Comparison of ENCODE assay signal across 9 mouse cellular contexts in the genomic region with DNA sequence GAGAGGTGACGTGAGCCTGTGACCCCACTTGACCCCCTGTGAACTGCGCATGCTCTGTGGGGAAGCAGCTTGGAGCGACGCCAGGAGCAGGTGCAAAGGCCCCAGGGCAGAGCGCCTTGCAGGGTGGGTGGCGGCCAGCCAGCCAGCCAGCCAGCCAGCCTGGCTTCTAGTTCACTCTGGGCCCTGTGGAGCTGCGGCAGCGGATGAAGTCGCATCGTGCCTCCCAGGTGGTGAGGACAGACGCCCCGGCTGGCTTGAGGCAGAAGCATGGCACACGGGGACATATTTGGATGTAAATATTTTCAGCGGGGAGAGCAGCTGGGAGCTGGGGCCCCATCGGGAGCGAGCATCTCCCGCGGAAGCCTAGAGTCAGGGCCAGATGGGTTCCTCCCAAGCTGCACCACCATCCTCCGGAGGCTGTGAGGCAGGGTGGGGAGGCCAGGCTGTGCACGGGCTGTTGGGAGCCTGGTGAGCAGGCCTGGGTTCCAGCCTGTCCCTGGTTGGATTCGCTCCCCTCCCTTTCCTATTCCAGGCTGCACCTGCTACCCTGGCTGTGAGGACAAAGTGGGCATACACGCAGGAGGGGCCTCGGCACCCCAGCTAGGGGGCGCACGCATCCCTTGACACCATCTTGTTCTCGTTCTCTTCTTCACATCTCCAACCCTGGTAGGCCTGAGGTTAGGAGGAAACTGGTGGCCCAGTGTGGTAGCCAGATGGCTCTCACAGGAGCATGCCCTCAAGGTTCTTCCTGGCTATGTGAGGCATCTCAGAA. TPM values are rescaled to one million over a fixed set of nuclear protein-coding genes. Genes with fewer than 3 reads are reported as not detected.
DNase-seq lines count a peak whose midpoint lies in the region; ATAC-seq lines count a peak whose summit lies in the region.
"Had no signal": no experiment of that assay in that cellular context is flagged by ENCODE, and none has a peak within 500 bp of the region (broad histone marks: within the 10 kb centered on the region; RNA-seq: fewer than 3 reads in every experiment).

No protein-coding gene starts in this region.

- no peak for DNase-seq in heart, embryonic 10.5 days (ENCODE audit: low spot score)
- DNase-seq in heart, adult 18-20 months, result no peak
- DNase-seq in brain, adult 2 months (ENCODE audit: low read depth, low spot score), result peak; percentile 77
- peak; percentile 47 for DNase-seq in mesoderm, embryonic 11.5 days (ENCODE audit: low read depth, low spot score)
- DNase-seq in thymus, postnatal 0 days (ENCODE audit: low spot score), result peak; percentile 79
- no peak for DNase-seq in kidney, postnatal 4 days
- no peak for DNase-seq in urinary bladder, postnatal 10 days (ENCODE audit: low spot score)

- H3K4me3 ChIP-seq in heart, embryonic 10.5 days, result no peak overlapping the region
- no peak overlapping the region for H3K4me3 ChIP-seq in forebrain, embryonic 16.5 days (replicated peaks; ENCODE audit: low read length)
- H3K4me3 ChIP-seq: lung, embryonic 15.5 days had no signal

- no peaks in the 10 kb centered on the region for H3K9me3 ChIP-seq in heart, embryonic 10.5 days
- no peaks in the 10 kb centered on the region for H3K9me3 ChIP-seq in forebrain, embryonic 16.5 days (ENCODE audit: control insufficient read depth, low read length)
- H3K9me3 ChIP-seq: lung, embryonic 15.5 days had no signal

- peaks cover 42% of the 10 kb centered on the region for H3K4me1 ChIP-seq in heart, embryonic 10.5 days
- peaks cover 19% of the 10 kb centered on the region for H3K4me1 ChIP-seq in forebrain, embryonic 16.5 days (replicated peaks; ENCODE audit: control insufficient read depth, insufficient read depth, low read length)
- H3K4me1 ChIP-seq: lung, embryonic 15.5 days had no signal

- 0 out of 2 replicates have a peak overlapping the region, but pooled peaks have one; percentile 1 for H3K27ac ChIP-seq in heart, embryonic 10.5 days
- H3K27ac ChIP-seq in forebrain, embryonic 16.5 days (ENCODE audit: low read length), result peak overlapping the region; percentile 48
- H3K27ac ChIP-seq: lung, embryonic 15.5 days had no signal

- H3K9ac ChIP-seq in forebrain, embryonic 16.5 days (replicated peaks; ENCODE audit: low read depth, low read length), result 0 out of 2 replicates have a peak overlapping the region, but pooled peaks have one; percentile 7
- H3K9ac ChIP-seq: lung, embryonic 15.5 days had no signal

- H3K36me3 ChIP-seq in heart, embryonic 10.5 days, result no peaks in the 10 kb centered on the region
- no peaks in the 10 kb centered on the region for H3K36me3 ChIP-seq in forebrain, embryonic 16.5 days (ENCODE audit: control insufficient read depth, insufficient read depth)
- H3K36me3 ChIP-seq: lung, embryonic 15.5 days had no signal

- peak; percentile 84 for ATAC-seq in forebrain, embryonic 16.5 days

- WGBS in heart, embryonic 10.5 days, result 56% methylated on average over 26 of the region's 26 CpGs
- WGBS in forebrain, embryonic 16.5 days, result 25% methylated on average over 26 of the region's 26 CpGs

- no peak overlapping the region for H3K4me2 ChIP-seq in forebrain, embryonic 16.5 days (ENCODE audit: low read length)
- H3K4me2 ChIP-seq: lung, embryonic 15.5 days had no signal

- peaks cover 52% of the 10 kb centered on the region for H3K27me3 ChIP-seq in heart, embryonic 10.5 days (ENCODE audit: insufficient read depth, poor library complexity, severe bottlenecking)
- no peaks in the 10 kb centered on the region for H3K27me3 ChIP-seq in forebrain, embryonic 16.5 days (replicated peaks; ENCODE audit: control insufficient read depth, insufficient read depth, low read length)

RNA-seq across cellular contexts. Expression of gene Cbfa2t3, which starts 10.6 kb away (rescaled TPM):
- 3.8 and 5.5 TPM in 2 replicates for polyA plus RNA-seq in heart, embryonic 10.5 days (2016; fragmentation: Nextera tagmentation; extraction: Ambion mirVana)
- total RNA-seq in heart, adult 18-20 months (2021), result 10 to 100 TPM; 18.7 to 20.4 TPM
- polyA plus RNA-seq in forebrain, embryonic 16.5 days (2015; fragmentation: Nextera tagmentation; extraction: Ambion mirVana), result 11.6 and 13.8 TPM in 2 replicates
- polyA plus RNA-seq in thymus, postnatal 0 days (2015; fragmentation: Nextera tagmentation; extraction: Ambion mirVana), result 15.2 and 16.7 TPM in 2 replicates

Comparison
In these comparisons a context has a peak if more than half of its experiments do, and no peak if none do; other contexts are left out.
1. DNase-seq: peak in brain, adult 2 months (single experiment), mesoderm, embryonic 11.5 days (single experiment) and thymus, postnatal 0 days (single experiment); none in heart, embryonic 10.5 days (single experiment), heart, adult 18-20 months (0 of 2), kidney, postnatal 4 days (0 of 2) and urinary bladder, postnatal 10 days (single experiment).